12 mouse cellular contexts compared by ENCODE assay signal in the genomic region with DNA sequence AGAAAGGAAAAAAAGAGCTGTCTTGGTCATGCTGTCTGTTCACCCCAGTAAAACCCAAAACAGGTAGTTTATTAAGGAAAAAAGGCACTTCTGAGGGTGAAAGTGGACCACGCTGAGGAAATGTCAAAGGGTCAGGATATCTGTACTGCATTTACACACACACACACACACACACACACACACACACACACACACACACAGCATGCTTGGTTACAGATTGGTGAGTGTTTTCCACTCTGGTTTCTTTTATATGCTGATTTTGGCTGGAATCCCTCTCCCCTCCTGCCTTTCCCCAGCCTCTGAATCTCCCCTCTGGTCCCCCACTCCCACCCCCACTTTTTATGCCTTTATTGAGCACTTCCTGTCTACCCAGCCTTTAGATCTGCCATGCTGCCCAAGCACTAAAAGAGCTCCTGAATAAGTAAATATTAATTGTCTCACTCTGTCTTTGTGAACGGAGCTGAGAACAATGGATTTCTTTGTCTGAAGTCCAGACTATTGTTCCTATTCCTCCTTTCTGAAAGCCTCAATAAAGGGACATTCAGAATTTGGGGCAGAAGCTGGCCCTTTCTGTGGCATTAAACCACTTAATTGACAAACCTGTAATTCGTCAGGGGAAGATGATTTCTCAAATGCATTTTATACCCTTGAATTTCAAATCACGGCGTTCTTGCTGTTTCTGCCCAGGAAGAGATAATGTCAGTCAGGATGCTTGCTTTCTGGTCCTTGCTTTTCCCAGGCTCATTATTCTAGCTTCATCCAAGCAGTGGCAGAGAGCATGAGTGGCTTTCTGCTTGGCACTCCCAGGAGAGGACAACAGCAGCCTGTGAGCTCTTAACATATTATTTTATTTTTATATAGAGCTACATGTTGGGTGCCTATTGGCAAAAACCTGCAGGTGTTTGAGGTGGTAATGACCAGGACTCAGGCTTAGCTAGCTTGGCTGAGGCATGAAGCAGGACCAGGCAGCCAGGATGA.
A peak's percentile ranks its signal among the peaks of the same experiment; 100 is the strongest.
DNase-seq lines count a peak whose midpoint lies in the region; ATAC-seq and TF ChIP-seq lines count a peak whose summit lies in the region.
"Had no signal": no experiment of that assay in that cellular context is flagged by ENCODE, and none has a peak within 500 bp of the region (broad histone marks: within the 10 kb centered on the region; RNA-seq: fewer than 3 reads in every experiment).

No protein-coding gene starts in this region.

- no peak for TF ChIP-seq CTCF in hindbrain, postnatal 0 days (IDR thresholded peaks at IDR 0.05; ENCODE audit: low read depth)

- no peak overlapping the region for H3K4me3 ChIP-seq in hindbrain, embryonic 10.5 days
- no peak overlapping the region for H3K4me3 ChIP-seq in hindbrain, postnatal 0 days (ENCODE audit: low read length)
- no peak overlapping the region for H3K4me3 ChIP-seq in forebrain, embryonic 16.5 days (replicated peaks; ENCODE audit: low read length)
- peak overlapping the region; percentile 16; the same call in 1 of the 2 replicates for H3K4me3 ChIP-seq in midbrain, embryonic 10.5 days
- H3K4me3 ChIP-seq: kidney, embryonic 15.5 days had no signal

- H3K4me1 ChIP-seq in hindbrain, embryonic 10.5 days (replicated peaks): peaks cover 22% of the 10 kb centered on the region
- H3K4me1 ChIP-seq in hindbrain, postnatal 0 days (ENCODE audit: insufficient read depth, low read length): no peaks in the 10 kb centered on the region
- H3K4me1 ChIP-seq in forebrain, embryonic 16.5 days (replicated peaks; ENCODE audit: control insufficient read depth, insufficient read depth, low read length): peaks cover 3% of the 10 kb centered on the region; the same call in 1 of the 2 replicates
- H3K4me1 ChIP-seq in midbrain, embryonic 10.5 days: peaks cover 19% of the 10 kb centered on the region
- H3K4me1 ChIP-seq: kidney, embryonic 15.5 days had no signal

- H3K27me3 ChIP-seq in hindbrain, embryonic 10.5 days (ENCODE audit: insufficient read depth, poor library complexity, severe bottlenecking): no peaks in the 10 kb centered on the region
- H3K27me3 ChIP-seq in hindbrain, postnatal 0 days (ENCODE audit: insufficient read depth, low read length): no peaks in the 10 kb centered on the region
- no peaks in the 10 kb centered on the region for H3K27me3 ChIP-seq in forebrain, embryonic 16.5 days (replicated peaks; ENCODE audit: control insufficient read depth, insufficient read depth, low read length)
- H3K27me3 ChIP-seq in midbrain, embryonic 10.5 days (ENCODE audit: low read depth, poor library complexity, severe bottlenecking): no peaks in the 10 kb centered on the region
- H3K27me3 ChIP-seq: kidney, embryonic 15.5 days had no signal

- H3K36me3 ChIP-seq in hindbrain, embryonic 10.5 days: no peaks in the 10 kb centered on the region
- H3K36me3 ChIP-seq in hindbrain, postnatal 0 days (ENCODE audit: insufficient read depth, low read length): no peaks in the 10 kb centered on the region
- no peaks in the 10 kb centered on the region for H3K36me3 ChIP-seq in forebrain, embryonic 16.5 days (ENCODE audit: control insufficient read depth, insufficient read depth)
- H3K36me3 ChIP-seq in midbrain, embryonic 10.5 days: no peaks in the 10 kb centered on the region
- H3K36me3 ChIP-seq: kidney, embryonic 15.5 days had no signal

- H3K4me2 ChIP-seq in hindbrain, postnatal 0 days (ENCODE audit: low read depth, low read length): no peak overlapping the region
- H3K4me2 ChIP-seq in forebrain, embryonic 16.5 days (ENCODE audit: low read length): no peak overlapping the region
- H3K4me2 ChIP-seq: kidney, embryonic 15.5 days had no signal

- DNase-seq in hindbrain, embryonic 10.5 days (ENCODE audit: low spot score): peak; percentile 31
- no peak for DNase-seq in hindbrain, postnatal 0 days (ENCODE audit: low spot score)
- DNase-seq in midbrain, embryonic 10.5 days (ENCODE audit: low spot score): peak; percentile 31
- DNase-seq in retina, embryonic 14.5 days (ENCODE audit: low spot score): peak; percentile 72
- DNase-seq in adrenal gland, adult 18-20 months (ENCODE audit: low spot score in 2 of 2): no peak
- no peak for DNase-seq in ovary, adult 18-20 months (ENCODE audit: low spot score)
- DNase-seq: cerebellum, postnatal 36 days; heart, postnatal 14 days; liver had no signal

- peak overlapping the region; percentile 77 for H3K27ac ChIP-seq in hindbrain, embryonic 10.5 days
- H3K27ac ChIP-seq in hindbrain, postnatal 0 days: no peak overlapping the region
- no peak overlapping the region; the same call in 1 of the 2 replicates for H3K27ac ChIP-seq in forebrain, embryonic 16.5 days (ENCODE audit: low read length)
- H3K27ac ChIP-seq in midbrain, embryonic 10.5 days (replicated peaks): peak overlapping the region; percentile 67
- H3K27ac ChIP-seq: kidney, embryonic 15.5 days had no signal

- no peak overlapping the region for H3K9ac ChIP-seq in hindbrain, postnatal 0 days (replicated peaks; ENCODE audit: low read length)
- no peak overlapping the region for H3K9ac ChIP-seq in forebrain, embryonic 16.5 days (replicated peaks; ENCODE audit: low read depth, low read length)
- H3K9ac ChIP-seq: kidney, embryonic 15.5 days had no signal

- no peaks in the 10 kb centered on the region for H3K9me3 ChIP-seq in hindbrain, embryonic 10.5 days
- no peaks in the 10 kb centered on the region for H3K9me3 ChIP-seq in hindbrain, postnatal 0 days (ENCODE audit: low read length)
- H3K9me3 ChIP-seq in forebrain, embryonic 16.5 days (ENCODE audit: control insufficient read depth, low read length): no peaks in the 10 kb centered on the region
- H3K9me3 ChIP-seq in midbrain, embryonic 10.5 days (replicated peaks): no peaks in the 10 kb centered on the region
- H3K9me3 ChIP-seq: kidney, embryonic 15.5 days had no signal

- WGBS in hindbrain, embryonic 10.5 days: 24% methylated on average over 5 of the region's 5 CpGs
- WGBS in hindbrain, postnatal 0 days: 12% methylated on average over 5 of the region's 5 CpGs
- 11% methylated on average over 5 of the region's 5 CpGs for WGBS in forebrain, embryonic 16.5 days
- 15% methylated on average over 5 of the region's 5 CpGs for WGBS in midbrain, embryonic 10.5 days

- no peak for ATAC-seq in hindbrain, postnatal 0 days
- ATAC-seq in forebrain, embryonic 16.5 days: peak; percentile 72
- no peak for ATAC-seq in megakaryocyte-erythroid progenitor cell, adult 5-6 weeks (replicated peaks; ENCODE audit: low FRiP score, low TSS enrichment, poor library complexity, severe bottlenecking)

Comparison
In these comparisons a context has a peak if more than half of its experiments do, and no peak if none do; other contexts are left out.
1. DNase-seq: peak in hindbrain, embryonic 10.5 days (single experiment), midbrain, embryonic 10.5 days (single experiment) and retina, embryonic 14.5 days (single experiment); none in hindbrain, postnatal 0 days (single experiment), adrenal gland, adult 18-20 months (0 of 2) and ovary, adult 18-20 months (single experiment).
2. H3K27ac ChIP-seq: peak in hindbrain, embryonic 10.5 days (single experiment) and midbrain, embryonic 10.5 days (single experiment); none in hindbrain, postnatal 0 days (single experiment) and forebrain, embryonic 16.5 days (single experiment).